7 mouse cellular contexts compared by ENCODE assay signal in genomic region chr9:116122969-116123589, GRCm38 (mm10). TPM values are rescaled to one million over a fixed set of nuclear protein-coding genes. Genes with fewer than 3 reads are reported as not detected.
DNase-seq lines count a peak whose midpoint lies in the region; ATAC-seq and TF ChIP-seq lines count a peak whose summit lies in the region.

No protein-coding gene starts in this region.

- no peak overlapping the region for H3K9ac ChIP-seq in lung, embryonic 14.5 days
- H3K9ac ChIP-seq in embryonic facial prominence, embryonic 13.5 days = no peak overlapping the region
- H3K9ac ChIP-seq in limb, embryonic 12.5 days (replicated peaks) = no peak overlapping the region
- no peak overlapping the region for H3K9ac ChIP-seq in midbrain, embryonic 14.5 days (replicated peaks; ENCODE audit: low read length)

- ATAC-seq in lung, embryonic 14.5 days (ENCODE audit: insufficient read depth) = peak; percentile 89
- ATAC-seq in embryonic facial prominence, embryonic 13.5 days (ENCODE audit: insufficient number of reproducible peaks, insufficient read depth, low FRiP score, low TSS enrichment, low read depth) = no peak
- peak; percentile 66; the same call in 1 of the 2 replicates for ATAC-seq in limb, embryonic 12.5 days (ENCODE audit: insufficient number of reproducible peaks, insufficient read depth, low FRiP score, low TSS enrichment, low read depth)
- ATAC-seq in midbrain, embryonic 14.5 days (ENCODE audit: low FRiP score, low TSS enrichment) = no peak

- 23% methylated on average over 9 of the region's 9 CpGs for WGBS in lung, embryonic 14.5 days
- WGBS in embryonic facial prominence, embryonic 13.5 days = 25% methylated on average over 9 of the region's 9 CpGs
- 41% methylated on average over 9 of the region's 9 CpGs for WGBS in limb, embryonic 12.5 days
- 70% methylated on average over 9 of the region's 9 CpGs for WGBS in midbrain, embryonic 14.5 days

- peaks cover 14% of the 10 kb centered on the region for H3K4me1 ChIP-seq in lung, embryonic 14.5 days (ENCODE audit: insufficient read depth)
- H3K4me1 ChIP-seq in embryonic facial prominence, embryonic 13.5 days = peaks cover 40% of the 10 kb centered on the region
- H3K4me1 ChIP-seq in limb, embryonic 12.5 days (replicated peaks) = peaks cover 34% of the 10 kb centered on the region
- no peaks in the 10 kb centered on the region for H3K4me1 ChIP-seq in midbrain, embryonic 14.5 days (ENCODE audit: control insufficient read depth, insufficient read depth, low read length)

- TF ChIP-seq CTCF in lung, embryonic 14.5 days (IDR thresholded peaks at IDR 0.05; ENCODE audit: low read depth) = no peak

- no peak overlapping the region for H3K4me2 ChIP-seq in lung, embryonic 14.5 days
- H3K4me2 ChIP-seq in embryonic facial prominence, embryonic 13.5 days = no peak overlapping the region
- H3K4me2 ChIP-seq in limb, embryonic 12.5 days = no peak overlapping the region
- no peak overlapping the region for H3K4me2 ChIP-seq in midbrain, embryonic 14.5 days (ENCODE audit: low read length)

- H3K4me3 ChIP-seq in lung, embryonic 14.5 days (ENCODE audit: low read depth, low read length) = no peak overlapping the region
- H3K4me3 ChIP-seq in embryonic facial prominence, embryonic 13.5 days = no peak overlapping the region
- H3K4me3 ChIP-seq in limb, embryonic 12.5 days (replicated peaks) = no peak overlapping the region
- no peak overlapping the region for H3K4me3 ChIP-seq in midbrain, embryonic 14.5 days (replicated peaks; ENCODE audit: low read depth, low read length)

- H3K27me3 ChIP-seq in lung, embryonic 14.5 days (ENCODE audit: insufficient read depth, low read length) = no peaks in the 10 kb centered on the region
- H3K27me3 ChIP-seq in embryonic facial prominence, embryonic 13.5 days = no peaks in the 10 kb centered on the region
- no peaks in the 10 kb centered on the region for H3K27me3 ChIP-seq in limb, embryonic 12.5 days
- no peaks in the 10 kb centered on the region for H3K27me3 ChIP-seq in splenic B cell, adult 2 months (ENCODE audit: control insufficient read depth, insufficient read depth, low read length, poor library complexity, severe bottlenecking)
- H3K27me3 ChIP-seq in midbrain, embryonic 14.5 days (ENCODE audit: control insufficient read depth, insufficient read depth, low read length) = no peaks in the 10 kb centered on the region

- DNase-seq in lung, embryonic 14.5 days = peak; percentile 78
- DNase-seq in lung, postnatal 25 days (ENCODE audit: low spot score) = no peak
- peak; percentile 64 for DNase-seq in splenic B cell, adult 2 months (ENCODE audit: low read depth, low spot score)
- DNase-seq in midbrain, embryonic 14.5 days = no peak
- no peak for DNase-seq in layer of hippocampus, postnatal 25 days (ENCODE audit: extremely low spot score in 1 of 2, low spot score in 1 of 2)

- peaks cover 71% of the 10 kb centered on the region for H3K36me3 ChIP-seq in lung, embryonic 14.5 days (ENCODE audit: insufficient read depth)
- peaks cover 70% of the 10 kb centered on the region for H3K36me3 ChIP-seq in embryonic facial prominence, embryonic 13.5 days
- peaks cover 80% of the 10 kb centered on the region for H3K36me3 ChIP-seq in limb, embryonic 12.5 days
- H3K36me3 ChIP-seq in splenic B cell, adult 2 months (ENCODE audit: control insufficient read depth, insufficient read depth, low read length, poor library complexity, severe bottlenecking) = peaks cover 20% of the 10 kb centered on the region
- no peaks in the 10 kb centered on the region for H3K36me3 ChIP-seq in midbrain, embryonic 14.5 days (ENCODE audit: control insufficient read depth, insufficient read depth, low read length)

- H3K27ac ChIP-seq in lung, embryonic 14.5 days (ENCODE audit: low read depth) = peak overlapping the region; percentile 86
- peak overlapping the region; percentile 83 for H3K27ac ChIP-seq in embryonic facial prominence, embryonic 13.5 days
- peak overlapping the region; percentile 80 for H3K27ac ChIP-seq in limb, embryonic 12.5 days
- H3K27ac ChIP-seq in midbrain, embryonic 14.5 days (replicated peaks; ENCODE audit: low read depth, low read length) = no peak overlapping the region

- no peaks in the 10 kb centered on the region for H3K9me3 ChIP-seq in lung, embryonic 14.5 days (ENCODE audit: low read depth, low read length)
- no peaks in the 10 kb centered on the region for H3K9me3 ChIP-seq in embryonic facial prominence, embryonic 13.5 days
- no peaks in the 10 kb centered on the region for H3K9me3 ChIP-seq in limb, embryonic 12.5 days
- H3K9me3 ChIP-seq in midbrain, embryonic 14.5 days (ENCODE audit: control insufficient read depth, low read length) = no peaks in the 10 kb centered on the region

RNA-seq across cellular contexts. Expression of gene Tgfbr2, which starts 52.1 kb away (rescaled TPM):
- 51.3 and 52.3 TPM in 2 replicates for polyA plus RNA-seq in lung, embryonic 14.5 days (2014; fragmentation: Nextera tagmentation; extraction: Ambion mirVana)
- 27.0 and 33.3 TPM in 2 replicates for polyA plus RNA-seq in embryonic facial prominence, embryonic 13.5 days (2015; fragmentation: Nextera tagmentation; extraction: Ambion mirVana)
- 25.3 and 28.6 TPM in 2 replicates for polyA plus RNA-seq in limb, embryonic 12.5 days (2016; fragmentation: Nextera tagmentation; extraction: Ambion mirVana)
- polyA plus RNA-seq in midbrain, embryonic 14.5 days (2014; fragmentation: Nextera tagmentation; extraction: Ambion mirVana) = 3.6 and 10.4 TPM in 2 replicates
- total RNA-seq in layer of hippocampus, postnatal 25 days (2021) = 10 to 100 TPM; 10.4 to 12.2 TPM

Comparison
In these comparisons a context has a peak if more than half of its experiments do, and no peak if none do; other contexts are left out.
1. DNase-seq: peak in lung, embryonic 14.5 days (single experiment) and splenic B cell, adult 2 months (single experiment); none in lung, postnatal 25 days (single experiment), midbrain, embryonic 14.5 days (single experiment) and layer of hippocampus, postnatal 25 days (0 of 2).
2. ATAC-seq: peak in lung, embryonic 14.5 days (single experiment) and limb, embryonic 12.5 days (single experiment); none in embryonic facial prominence, embryonic 13.5 days (single experiment) and midbrain, embryonic 14.5 days (single experiment).